Mouse (Mus musculus) layer of hippocampus, adult 18-20 months (tissue): Measurements from ENCODE around the gene Ccr4. TPM values are rescaled to one million over a fixed set of nuclear protein-coding genes. Genes with fewer than 3 reads are reported as not detected.
"Not testable (repeated sequence)": the region's sequence is repeated elsewhere in the genome, so short reads cannot be mapped to it uniquely, and the experiment has no call there.

Experiments used
- DNase-seq, 2 experiments: peaks; one replicate each; pipeline ENCODE4 v3.0.0; 2022; ENCODE audit warnings: low spot score in 2 of 2
- total RNA-seq, 2 experiments: library from RNA; stranded (reverse); gene quantifications; 2 replicates each; pipeline ENCODE4 v1.2.3; 2021

The Ccr4 gene
- total RNA-seq, 2 experiments from 2014 or later = not detected

DNA sequence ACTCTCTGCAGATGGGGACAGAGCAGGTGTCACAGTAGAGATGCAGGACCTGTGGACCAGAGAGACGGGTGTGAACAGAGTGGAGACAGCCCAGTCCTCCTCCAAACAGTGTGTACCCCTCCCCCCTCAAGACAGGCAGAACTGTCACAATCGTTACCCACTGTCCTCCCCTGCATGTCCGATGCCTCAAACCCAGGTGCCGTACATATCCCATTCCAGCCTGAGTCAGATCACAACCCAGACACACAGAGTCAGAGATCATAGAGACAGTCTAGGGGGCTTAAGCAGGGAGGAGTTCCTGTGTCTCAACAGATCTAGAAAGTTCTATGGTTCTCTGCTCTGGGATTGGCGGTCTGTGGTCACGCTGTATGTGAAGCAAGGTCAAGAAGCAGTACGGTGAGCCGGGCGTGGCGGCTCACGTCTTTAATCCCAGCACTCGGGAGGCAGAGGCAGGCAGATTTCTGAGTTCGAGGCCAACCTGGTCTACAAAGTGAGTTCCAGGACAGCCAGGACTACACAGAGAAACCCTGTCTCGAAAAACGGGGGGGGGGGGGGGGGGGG is 20.4 kb upstream of the Ccr4 start:
- DNase-seq = no peak

DNA sequence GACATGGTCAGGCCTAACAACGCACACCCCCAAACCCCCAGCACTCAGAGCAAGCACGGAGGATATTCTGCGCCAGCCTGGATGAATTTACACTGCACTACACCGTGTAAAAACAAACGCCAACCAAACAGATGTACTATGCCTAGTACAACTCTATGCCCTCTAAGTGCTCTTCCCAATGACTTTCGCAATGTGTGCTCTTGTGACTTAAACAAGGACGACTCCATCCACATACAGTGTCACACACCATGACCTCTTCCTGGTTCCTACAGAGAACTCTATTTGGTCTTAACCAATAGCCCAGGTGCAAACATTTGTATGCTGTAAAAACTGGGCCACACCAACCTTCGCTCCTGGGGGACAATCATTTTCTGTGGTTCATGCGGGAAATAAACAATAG is 17.8 kb upstream of the Ccr4 start:
- no peak for DNase-seq

DNA sequence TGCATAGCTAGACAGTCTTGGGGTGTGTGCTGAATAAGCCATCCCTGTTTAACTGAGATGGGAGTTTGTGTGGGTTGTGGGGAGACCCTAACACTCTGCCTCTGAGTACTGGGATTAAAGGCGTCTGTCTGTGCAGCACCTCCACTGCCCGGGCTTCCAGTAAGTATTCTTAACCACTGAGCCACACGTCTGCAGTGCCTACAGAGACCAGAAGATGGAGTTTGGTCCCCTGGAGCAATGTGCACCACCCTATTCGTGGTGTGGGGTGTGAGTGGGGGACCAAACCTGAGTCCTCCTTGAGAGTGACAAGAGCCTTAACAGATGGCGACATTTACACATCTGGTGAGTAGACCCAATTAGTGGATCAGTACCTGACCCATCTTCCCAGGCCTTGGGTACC is 17.3 kb upstream of the Ccr4 start:
- DNase-seq = no peak

DNA sequence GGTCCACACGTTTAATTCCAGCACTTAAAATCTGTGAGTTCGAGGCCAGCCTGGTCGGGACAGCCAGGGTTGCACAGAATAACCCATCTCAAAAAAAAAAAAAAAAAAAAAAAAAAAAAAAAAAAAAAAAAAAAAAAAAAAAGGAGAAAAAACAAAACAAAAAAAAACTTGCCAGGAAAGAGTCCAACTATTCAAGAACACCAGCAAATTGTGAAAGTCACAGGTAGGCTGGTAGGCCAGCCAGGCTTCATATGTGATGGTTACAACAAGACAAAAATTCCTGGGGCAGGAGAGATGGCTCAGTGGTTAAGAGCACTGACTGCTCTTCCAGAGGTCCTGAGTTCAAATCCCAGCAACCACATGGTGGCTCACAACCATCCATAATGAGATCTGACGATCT is 15.8 kb upstream of the Ccr4 start:
- DNase-seq = not testable (repeated sequence)

DNA sequence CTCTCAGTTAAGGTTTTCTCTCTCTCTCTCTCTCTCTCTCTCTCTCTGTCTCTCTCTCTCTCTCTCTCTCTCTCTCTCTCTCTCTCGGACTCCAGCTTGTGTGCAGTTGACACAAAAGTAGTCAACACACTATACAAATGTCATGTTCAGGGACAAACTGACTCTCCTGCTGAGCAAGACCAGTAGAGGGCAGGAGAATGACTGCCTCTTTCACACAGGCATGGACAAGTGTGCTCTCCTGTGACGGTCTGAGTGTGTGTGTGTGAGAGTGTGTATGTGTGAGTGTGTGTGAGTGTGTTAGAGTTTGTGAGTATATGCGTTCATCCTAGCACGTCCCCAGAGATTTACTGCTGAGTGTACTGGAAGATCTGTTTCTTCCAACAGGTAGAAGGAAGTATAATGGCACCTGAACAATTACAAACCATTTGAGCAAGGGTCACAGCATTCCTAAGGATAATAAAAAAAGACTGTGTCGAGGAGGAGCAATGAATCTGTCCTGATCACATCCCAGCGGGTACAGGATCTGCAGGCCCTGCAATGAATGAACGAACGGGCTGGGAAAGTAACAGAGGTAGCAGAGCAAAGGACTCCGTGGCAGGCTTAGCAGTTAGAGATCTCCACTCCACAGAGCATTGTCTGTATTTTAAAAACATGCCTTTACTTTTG is 14.2 kb upstream of the Ccr4 start:
- no peak for DNase-seq

DNA sequence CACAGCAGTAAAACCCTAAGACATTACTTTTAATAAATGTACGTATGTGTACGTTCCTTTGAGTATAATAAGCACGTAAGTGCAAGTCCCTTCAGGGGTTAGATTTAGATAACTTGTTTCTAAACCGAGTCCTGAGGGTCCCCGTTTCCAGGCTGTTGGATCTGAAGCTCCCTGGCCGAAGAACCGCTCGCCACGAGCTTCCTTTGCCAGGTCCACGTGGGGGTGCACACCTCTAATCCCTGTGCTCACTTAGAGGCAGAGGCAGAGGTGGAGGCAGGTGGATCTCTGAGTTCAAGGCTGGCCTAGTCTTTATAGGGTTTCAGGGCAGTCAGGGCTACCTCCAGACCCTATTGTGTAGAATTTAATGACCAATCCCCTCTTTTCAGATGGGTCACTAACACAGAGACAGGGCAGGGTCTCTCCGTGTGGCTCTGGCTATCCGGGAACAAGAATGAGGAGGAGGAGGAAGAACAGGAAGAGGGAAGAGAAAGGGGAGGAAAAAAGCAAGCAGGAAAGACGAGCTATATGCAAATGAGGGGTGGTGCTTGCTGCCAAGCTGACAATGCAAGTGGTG is 13.3 kb upstream of the Ccr4 start:
- DNase-seq = no peak

DNA sequence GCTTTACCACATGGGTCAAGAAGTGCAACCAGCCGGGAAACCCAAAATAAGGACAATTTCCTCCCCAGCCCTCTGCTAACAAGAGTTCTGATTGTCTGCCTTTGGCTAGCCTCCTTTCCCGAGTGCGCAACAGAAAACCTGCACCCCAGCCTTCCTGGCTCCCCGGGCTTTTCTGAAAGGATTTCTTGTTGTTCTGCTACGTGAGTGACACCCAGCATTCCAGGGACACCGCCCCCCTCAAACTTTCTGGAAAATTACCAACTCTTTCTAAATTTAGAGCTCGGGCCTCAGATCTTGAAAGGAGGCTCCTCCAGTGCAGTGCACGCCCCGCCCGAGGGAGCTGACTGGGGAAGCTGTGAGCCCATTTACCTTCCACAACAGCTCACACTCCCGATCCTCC is 10.6 kb upstream of the Ccr4 start, which contains the start of gene C130032M10Rik:
Gene C130032M10Rik, plus strand, starts transcription at position 334 of the 400 bp plus-strand sequence.
- DNase-seq = no peak

DNA sequence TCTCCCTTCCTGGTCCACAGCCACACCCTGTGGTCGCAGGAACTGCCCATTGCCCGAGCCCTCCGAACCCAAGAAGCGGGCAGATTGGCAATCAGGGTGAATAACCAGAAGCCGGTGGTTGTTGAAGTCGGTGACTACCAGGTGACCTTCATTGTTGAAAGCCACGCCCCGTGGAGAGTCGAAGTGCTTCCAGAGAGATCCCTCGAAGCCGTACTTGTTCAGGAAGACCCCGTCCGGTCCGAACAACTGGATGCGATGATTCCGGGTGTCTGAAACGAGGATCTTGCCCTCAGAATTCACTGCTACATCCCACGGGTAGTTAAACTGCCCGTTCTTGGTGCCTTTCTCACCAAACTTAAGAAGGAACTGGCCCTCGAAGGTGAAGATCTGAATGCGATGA is 8.1 kb upstream of the Ccr4 start:
- DNase-seq = no peak

DNA sequence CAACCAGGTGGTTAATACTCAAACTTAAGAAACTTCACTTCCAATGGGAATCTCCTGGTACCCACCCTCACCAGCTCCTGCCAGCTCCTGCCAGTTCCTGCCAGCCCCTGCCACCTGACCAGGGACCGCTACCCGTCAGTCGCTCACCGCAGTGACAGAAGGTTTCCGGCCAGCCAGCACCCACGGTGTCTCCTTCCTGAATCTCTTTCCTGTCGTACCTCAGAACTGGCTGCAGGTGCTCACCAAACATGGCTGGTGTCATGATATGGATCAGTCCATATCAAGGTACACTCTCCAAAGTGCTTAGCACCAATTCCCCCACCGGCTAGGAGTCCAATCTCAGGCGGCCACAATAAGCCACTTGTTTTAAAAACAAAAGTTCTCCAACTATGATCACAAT is 5.1 kb upstream of the Ccr4 start:
- no peak for DNase-seq

DNA sequence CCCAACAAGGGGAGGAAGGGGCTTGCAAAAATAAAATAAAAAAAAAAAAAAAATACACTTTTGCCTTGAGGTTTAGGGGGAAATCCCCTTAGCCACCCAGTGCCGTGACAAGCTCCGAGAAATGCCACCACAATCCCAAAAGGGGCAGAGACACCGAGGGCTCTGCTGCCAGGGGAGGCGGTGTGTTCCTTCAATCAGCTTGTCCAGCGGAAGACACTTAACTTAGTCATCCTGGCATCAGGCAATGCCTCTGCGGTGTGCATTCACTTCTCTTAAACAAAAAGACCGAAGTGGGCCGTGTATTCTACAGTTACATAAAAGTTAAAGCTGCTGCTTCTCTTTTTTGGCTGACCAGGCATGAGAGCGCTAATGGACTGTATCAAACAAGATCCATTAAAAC is 2.7 kb upstream of the Ccr4 start:
- no peak for DNase-seq

DNA sequence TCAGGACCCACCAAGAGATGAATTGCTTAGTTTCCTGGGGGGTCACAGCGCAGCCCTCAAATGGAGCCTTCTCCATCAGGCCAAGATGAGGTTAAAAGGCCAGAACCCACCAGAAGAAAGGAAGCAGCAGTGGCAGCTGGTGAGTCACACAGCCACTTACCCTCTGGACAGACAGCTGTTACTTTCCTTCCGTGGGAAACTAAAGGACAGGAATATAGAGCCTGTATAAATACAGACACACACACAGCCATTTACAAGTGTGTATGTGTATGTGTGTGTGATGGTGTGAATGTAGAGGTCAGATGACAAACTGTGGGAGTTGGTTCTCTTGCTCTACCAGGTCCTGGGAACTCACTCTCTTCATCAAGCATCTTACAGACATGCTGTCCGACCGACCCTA is 1.8 kb upstream of the Ccr4 start:
- DNase-seq = no peak

DNA sequence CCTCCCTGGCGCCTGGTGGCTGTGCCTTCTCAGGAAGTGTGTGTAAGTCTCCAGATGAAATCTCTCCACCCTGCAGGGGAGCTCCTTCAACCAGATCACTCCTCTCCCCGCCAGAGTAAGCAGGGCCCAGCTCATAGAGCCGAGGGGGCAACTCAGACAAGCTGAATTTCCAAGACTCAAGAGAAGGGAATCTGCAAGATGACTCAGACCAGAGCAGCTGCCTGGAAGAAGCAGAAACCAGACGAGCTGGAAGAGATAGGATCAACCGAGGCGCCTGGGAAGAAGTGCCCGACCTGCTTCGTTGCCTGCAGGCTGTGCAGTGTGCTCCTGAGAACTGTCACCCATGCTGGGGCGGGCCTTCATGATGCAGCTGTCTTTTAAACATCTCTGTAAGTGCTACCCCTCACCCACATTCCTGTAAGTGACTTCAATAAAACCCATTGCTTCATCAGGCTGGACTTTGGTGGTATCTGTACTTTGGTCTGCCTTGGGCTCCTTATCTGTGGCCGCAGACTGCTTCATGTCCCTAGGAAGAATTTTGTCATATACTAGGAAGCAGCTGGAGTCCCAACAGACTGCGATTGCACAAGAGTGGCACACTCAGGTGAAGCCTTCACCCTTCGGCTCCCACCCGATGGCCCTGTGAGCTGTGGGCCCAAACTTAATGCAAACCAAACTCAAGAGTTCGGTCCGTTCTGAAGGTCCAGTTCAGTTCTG is 1.8 kb downstream of the Ccr4 start:
- no peak for DNase-seq

DNA sequence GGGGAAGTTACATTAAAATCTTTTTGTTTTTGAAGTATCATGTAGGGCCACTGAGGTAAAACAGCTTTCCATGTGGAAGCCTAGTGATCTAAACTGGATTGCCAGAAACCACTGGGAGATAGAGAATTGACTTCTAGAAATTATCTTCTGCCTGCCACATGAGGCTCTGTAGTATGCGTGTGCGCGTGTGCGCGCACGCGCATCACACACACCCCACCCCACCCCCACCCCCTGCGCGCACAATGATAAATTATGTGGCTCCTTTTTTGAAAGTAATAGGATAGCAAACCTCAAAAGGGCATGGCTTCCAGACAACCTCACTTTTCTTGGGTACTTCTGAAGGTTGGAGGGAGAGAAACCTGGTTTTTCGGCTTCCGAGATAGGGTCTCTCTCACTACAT is 2.8 kb downstream of the Ccr4 start:
- no peak for DNase-seq

DNA sequence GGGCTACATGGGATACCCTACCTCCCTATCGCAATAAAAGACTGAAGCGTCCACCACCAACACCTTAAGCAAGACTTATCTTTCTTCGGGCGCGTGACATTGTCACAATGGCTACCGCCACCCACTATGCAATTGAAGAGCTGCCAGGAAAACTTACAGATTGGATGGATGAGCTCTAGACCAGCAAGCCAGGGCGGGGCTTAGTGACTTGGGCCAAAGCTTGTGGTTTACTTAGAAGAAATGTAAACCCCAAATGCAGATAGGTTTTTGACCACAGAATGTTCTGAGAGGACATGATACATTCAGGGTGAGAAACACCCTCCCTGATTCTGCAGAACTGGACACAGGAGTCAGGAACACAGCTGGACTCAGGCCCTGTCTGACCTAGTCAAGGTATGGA is 3.6 kb downstream of the Ccr4 start:
- no peak for DNase-seq

DNA sequence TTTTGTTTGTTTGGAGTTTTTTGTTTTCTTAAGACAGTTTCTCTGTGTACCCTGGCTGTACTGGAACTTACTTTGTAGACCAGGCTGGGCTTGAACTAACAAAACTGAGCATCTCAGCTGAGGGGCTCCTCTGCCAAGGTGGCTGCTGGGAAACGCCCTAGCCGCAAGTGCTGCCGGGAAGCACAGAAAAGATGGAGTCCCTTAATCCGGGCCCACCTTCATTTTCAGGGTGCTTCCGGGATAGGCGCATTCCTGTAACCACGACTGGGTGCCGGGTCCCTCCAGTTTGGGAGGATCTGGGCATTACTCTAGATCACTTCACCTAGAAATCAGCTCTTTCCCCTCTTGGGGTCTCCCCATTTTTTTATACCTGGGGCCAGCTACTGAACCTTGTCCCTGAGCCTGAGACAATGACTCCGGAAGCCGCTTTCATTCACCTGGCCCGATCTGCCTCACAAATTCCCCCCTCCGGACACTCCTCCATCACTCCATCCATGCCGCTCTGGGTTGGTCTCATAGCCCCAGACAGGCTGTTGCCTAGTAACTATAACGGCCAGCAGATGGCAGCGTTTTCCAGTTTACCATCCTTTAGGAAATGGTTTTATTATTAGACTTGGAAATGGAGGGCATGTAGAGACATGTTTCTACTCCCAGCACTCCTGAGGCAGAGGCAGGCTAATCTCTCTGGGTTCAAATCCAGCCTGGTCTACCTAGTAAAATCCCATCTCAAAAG is 4.8 kb downstream of the Ccr4 start:
- DNase-seq = peak in 1 of 2 experiments; percentile 72

DNA sequence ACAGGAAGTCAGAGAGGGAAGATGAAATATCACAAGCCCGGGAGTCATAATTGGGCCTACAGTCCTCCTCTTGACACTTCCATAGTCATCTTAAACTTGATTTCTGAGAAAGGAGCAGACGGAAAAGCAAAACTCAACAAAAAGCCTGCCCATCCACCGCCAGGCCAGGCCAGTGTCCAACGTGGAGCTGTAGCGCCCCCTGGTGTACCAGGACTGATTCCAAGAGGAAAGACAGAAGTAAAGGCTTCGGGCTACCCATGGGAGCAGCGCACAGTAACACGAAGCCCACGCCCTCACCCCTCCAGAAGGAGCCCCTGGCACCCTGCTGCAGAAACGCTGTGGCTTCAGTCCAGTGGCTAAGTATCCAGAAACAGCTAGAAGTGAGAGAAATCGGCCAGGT is 6.5 kb downstream of the Ccr4 start:
- DNase-seq = peak; percentile 52 to 75

DNA sequence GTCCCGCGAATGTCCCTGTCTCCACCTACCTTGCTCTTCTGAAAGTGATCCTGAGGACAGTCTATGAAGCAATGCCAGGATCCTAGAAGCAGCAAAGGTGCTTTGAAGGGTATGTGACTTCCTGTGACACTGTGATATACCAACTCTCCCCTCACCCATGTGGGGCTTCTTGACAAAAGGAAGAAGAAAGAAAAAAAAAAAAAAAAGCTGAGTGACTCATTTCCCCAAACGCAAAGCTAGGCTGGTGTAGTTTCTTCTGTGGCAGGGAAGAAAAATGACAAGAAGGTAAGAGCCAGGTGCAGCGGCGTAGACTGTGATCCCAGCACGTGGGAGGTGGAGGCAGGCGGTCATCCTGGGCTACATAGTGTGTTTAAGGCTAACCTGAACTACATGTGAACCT is 8.2 kb downstream of the Ccr4 start:
- no peak for DNase-seq

DNA sequence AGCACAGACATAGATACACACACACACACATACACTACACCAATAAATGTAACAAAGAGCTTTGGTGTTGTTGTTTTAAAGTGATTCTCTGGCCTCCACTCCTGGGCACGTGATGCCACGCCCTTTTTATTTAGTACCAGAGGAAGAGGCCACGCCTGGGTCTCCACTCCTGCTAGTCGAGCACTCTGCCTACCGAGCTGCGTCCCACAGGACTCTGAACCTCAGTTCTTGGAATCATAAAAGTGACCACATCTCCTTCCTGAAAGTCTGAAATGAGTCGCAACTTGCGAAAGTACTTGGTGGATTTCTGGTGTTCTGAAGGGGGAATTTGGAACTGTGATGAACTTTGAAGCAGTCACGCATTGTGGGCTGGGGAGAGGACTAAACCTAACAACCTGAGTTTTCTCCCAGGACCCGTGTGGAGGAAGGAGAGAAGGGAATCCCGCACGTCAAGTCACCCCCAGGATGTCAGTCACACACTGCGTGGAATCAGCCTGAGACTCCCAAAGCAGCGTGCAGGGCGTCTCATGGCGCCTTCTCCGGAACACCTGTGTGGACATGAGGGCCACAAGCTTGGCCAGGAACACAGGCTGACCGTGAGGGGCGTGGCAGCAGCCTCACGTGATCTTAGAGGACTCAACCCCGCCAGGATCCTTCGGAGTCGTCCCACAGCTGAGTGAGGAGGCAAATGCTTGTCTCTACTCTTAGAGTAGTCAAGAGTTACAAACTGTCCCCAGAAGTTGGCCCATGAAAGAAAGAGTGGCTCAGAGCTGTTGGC is 17.0 kb downstream of the Ccr4 start:
- no peak for DNase-seq

DNA sequence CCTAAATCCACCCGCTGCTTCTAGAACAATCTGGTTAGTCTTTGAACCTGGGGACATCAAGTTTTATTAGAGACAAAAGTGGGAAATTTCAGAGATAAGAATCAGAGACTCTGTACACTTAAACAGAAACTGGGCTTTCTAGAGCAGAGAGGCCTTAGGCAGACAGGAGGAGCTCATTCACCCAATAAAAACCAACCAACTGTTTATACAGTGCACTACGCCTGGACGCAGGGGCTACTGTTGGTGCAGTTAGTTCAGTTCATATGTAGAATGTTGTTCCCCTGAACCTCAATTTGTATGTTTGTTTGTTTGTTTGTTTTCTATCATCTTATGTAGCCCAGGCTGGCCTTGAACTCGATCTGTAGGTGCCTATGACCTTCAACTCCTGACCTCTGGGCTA is 17.9 kb downstream of the Ccr4 start:
- DNase-seq = no peak

DNA sequence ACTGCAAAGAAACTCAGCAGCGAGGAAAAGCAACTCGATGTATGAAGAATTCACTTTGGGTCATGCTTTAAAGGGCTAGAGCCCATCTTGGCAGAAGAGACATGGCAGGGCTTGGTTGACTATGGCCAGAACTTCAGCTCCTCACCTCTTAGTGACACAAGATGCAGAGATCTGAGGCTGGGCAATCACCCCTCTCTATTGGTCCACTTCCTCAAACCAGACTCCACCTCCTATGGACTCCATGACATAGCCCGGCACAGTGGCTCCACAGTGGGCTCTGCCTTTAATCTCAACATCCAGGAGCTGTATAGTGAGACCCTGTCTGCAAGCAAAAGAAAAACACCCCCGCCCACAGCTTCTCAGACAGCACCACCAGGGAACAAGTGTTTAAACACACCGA is 19.9 kb downstream of the Ccr4 start:
- no peak for DNase-seq

DNA sequence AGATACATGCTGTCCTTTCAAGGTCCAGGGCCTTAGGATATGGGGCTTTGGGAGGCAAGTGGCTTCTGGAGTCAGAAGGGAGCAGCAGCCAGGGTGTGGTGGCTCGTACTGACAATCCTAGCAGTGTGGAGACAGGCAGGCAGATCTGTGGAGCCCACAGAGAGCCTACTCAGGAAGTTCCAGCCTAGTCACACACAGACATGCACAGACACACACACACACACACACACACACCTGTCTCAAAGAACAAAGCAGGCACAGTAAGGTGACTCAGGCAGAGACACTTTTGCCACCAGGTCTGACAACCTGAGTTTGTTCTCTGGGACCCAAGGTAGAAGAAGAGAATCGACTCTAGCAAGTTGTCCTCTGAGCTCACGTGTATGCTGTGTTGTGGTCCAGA is 23.8 kb downstream of the Ccr4 start:
- no peak for DNase-seq
